Mouse (Mus musculus) lung, embryonic 15.5 days (tissue): ENCODE results near the gene Lcmt1. TPM values are rescaled to one million over a fixed set of nuclear protein-coding genes. Genes with fewer than 3 reads are reported as not detected.

Experiments
- ATAC-seq: fragments of 200-750 bp; cut with Nextera tagmentation; 2 replicates; pipeline ENCODE4 v1.8.0; 2017; ENCODE audit warnings: moderate number of reproducible peaks, borderline replicate concordance; ENCODE audit not compliant: low FRiP score, low TSS enrichment; ENCODE audit errors: extremely low read depth
- H3K27ac ChIP-seq: fragments of 300-500 bp; sonication (generic); 2 replicates; pipeline ENCODE4 v1.5.1; 2015; ENCODE audit warnings: moderate library complexity, mild to moderate bottlenecking, inconsistent platforms
- H3K27me3 ChIP-seq: fragments of 300-500 bp; sonication (generic); 2 replicates; pipeline ENCODE4 v1.6.1; 2015; ENCODE audit warnings: inconsistent platforms
- H3K36me3 ChIP-seq: fragments of 300-500 bp; sonication (generic); 2 replicates; pipeline ENCODE4 v1.6.1; 2015; ENCODE audit warnings: inconsistent platforms
- H3K4me1 ChIP-seq: fragments of 300-500 bp; sonication (generic); 2 replicates; pipeline ENCODE4 v1.6.1; 2015; ENCODE audit warnings: inconsistent platforms
- H3K4me2 ChIP-seq: fragments of 300-500 bp; sonication (generic); 2 replicates; pipeline ENCODE4 v1.6.1; 2015; ENCODE audit warnings: inconsistent platforms, mild to moderate bottlenecking, moderate library complexity
- H3K4me3 ChIP-seq: fragments of 300-500 bp; sonication (generic); 2 replicates; pipeline ENCODE4 v1.5.1; 2015; ENCODE audit warnings: mild to moderate bottlenecking, inconsistent platforms
- H3K9ac ChIP-seq: fragments of 300-500 bp; sonication (generic); 2 replicates; pipeline ENCODE4 v1.6.1; 2015; ENCODE audit warnings: inconsistent platforms
- H3K9me3 ChIP-seq: fragments of 300-500 bp; sonication (generic); 2 replicates; pipeline ENCODE4 v1.6.1; 2016; ENCODE audit warnings: inconsistent platforms
- WGBS: fragments of 180-500 bp; shearing (Covaris S2); methylation state at CpG from one replicate; pipeline ENCODE4 v1.1.7; 2015; 5-methylcytosine and 5-hydroxymethylcytosine counted together
- polyA plus RNA-seq: library from polyadenylated mRNA; unstranded; fragments of >200 nt; fragmentation: Nextera tagmentation; extraction: Ambion mirVana; gene quantifications from 2 replicates; pipeline ENCODE4 v1.2.1, GENCODE M21; 2015

The Lcmt1 gene
- polyA plus RNA-seq, 1 experiment from 2014 or later, result 48.5 TPM

- WGBS, result 58% methylated on average over 3 of the region's 3 CpGs
- ATAC-seq, result no peak
- no peak overlapping the region for H3K4me2 ChIP-seq
Measured at GRCm38 (mm10) chr7:123405619-123406018, 36.0 kb downstream of the Lcmt1 start.

GRCm38 (mm10) chr7:123406988-123407387, 37.4 kb downstream of the Lcmt1 start:
- WGBS, result 86% methylated on average over 4 of the region's 4 CpGs
- Histone ChIP-seq H3K4me2 (no peak overlapping the region), H3K9me3 (no peaks in the 10 kb centered on the region), H3K36me3 (peaks cover 3% of the 10 kb centered on the region; the same call in 1 of the 2 replicates), H3K4me3 (no peak overlapping the region), H3K4me1 (no peaks in the 10 kb centered on the region), H3K9ac (no peak overlapping the region), H3K27me3 (no peaks in the 10 kb centered on the region), H3K27ac (no peak overlapping the region)
- no peak for ATAC-seq

More at GRCm38 (mm10) chr7:123405619-123406018, 36.0 kb downstream of the Lcmt1 start:
- Histone ChIP-seq H3K27me3 (no peaks in the 10 kb centered on the region), H3K4me1 (no peaks in the 10 kb centered on the region), H3K9ac (no peak overlapping the region), H3K4me3 (no peak overlapping the region), H3K27ac (no peak overlapping the region), H3K36me3 (peaks cover 3% of the 10 kb centered on the region; the same call in 1 of the 2 replicates), H3K9me3 (no peaks in the 10 kb centered on the region)

GRCm38 (mm10) chr7:123410502-123410901, 40.9 kb downstream of the Lcmt1 start:
- Histone ChIP-seq H3K27ac (no peak overlapping the region), H3K9me3 (no peaks in the 10 kb centered on the region), H3K36me3 (no peaks in the 10 kb centered on the region), H3K4me2 (no peak overlapping the region), H3K9ac (no peak overlapping the region), H3K4me1 (no peaks in the 10 kb centered on the region), H3K4me3 (no peak overlapping the region), H3K27me3 (no peaks in the 10 kb centered on the region)
- no peak for ATAC-seq
- WGBS, result 90% methylated on average over 7 of the region's 7 CpGs

- no peaks in the 10 kb centered on the region for H3K9me3 ChIP-seq
- ATAC-seq, result no peak
- no peak overlapping the region for H3K9ac ChIP-seq
- WGBS, result 65% methylated on average over 1 of the region's 1 CpGs
- no peak overlapping the region for H3K4me3 ChIP-seq
- H3K4me2 ChIP-seq, result no peak overlapping the region
- no peak overlapping the region for H3K27ac ChIP-seq
- no peaks in the 10 kb centered on the region for H3K4me1 ChIP-seq
- no peaks in the 10 kb centered on the region for H3K36me3 ChIP-seq
- H3K27me3 ChIP-seq, result no peaks in the 10 kb centered on the region
Measured at GRCm38 (mm10) chr7:123411109-123411508, 41.5 kb downstream of the Lcmt1 start.

GRCm38 (mm10) chr7:123412143-123412542, 42.6 kb downstream of the Lcmt1 start:
- WGBS, result 81% methylated on average over 3 of the region's 3 CpGs
- H3K4me3 ChIP-seq, result no peak overlapping the region
- ATAC-seq, result no peak

GRCm38 (mm10) chr7:123416803-123417202, 47.2 kb downstream of the Lcmt1 start:
- 60% methylated on average over 4 of the region's 4 CpGs for WGBS
- no peaks in the 10 kb centered on the region for H3K4me1 ChIP-seq
- no peak overlapping the region for H3K4me2 ChIP-seq
- no peak overlapping the region for H3K4me3 ChIP-seq
- H3K27ac ChIP-seq, result no peak overlapping the region
- H3K27me3 ChIP-seq, result no peaks in the 10 kb centered on the region
- no peaks in the 10 kb centered on the region for H3K36me3 ChIP-seq
- H3K9ac ChIP-seq, result no peak overlapping the region
- ATAC-seq, result no peak
- no peaks in the 10 kb centered on the region for H3K9me3 ChIP-seq

More at GRCm38 (mm10) chr7:123412143-123412542, 42.6 kb downstream of the Lcmt1 start:
- Histone ChIP-seq H3K27ac (no peak overlapping the region), H3K9me3 (no peaks in the 10 kb centered on the region), H3K36me3 (no peaks in the 10 kb centered on the region), H3K4me1 (no peaks in the 10 kb centered on the region), H3K4me2 (no peak overlapping the region), H3K9ac (no peak overlapping the region), H3K27me3 (no peaks in the 10 kb centered on the region)

GRCm38 (mm10) chr7:123417661-123418060, 48.1 kb downstream of the Lcmt1 start:
- 92% methylated on average over 3 of the region's 3 CpGs for WGBS
- no peaks in the 10 kb centered on the region for H3K36me3 ChIP-seq
- no peak overlapping the region for H3K27ac ChIP-seq
- H3K9ac ChIP-seq, result no peak overlapping the region
- no peak overlapping the region for H3K4me3 ChIP-seq
- H3K9me3 ChIP-seq, result no peaks in the 10 kb centered on the region
- H3K4me1 ChIP-seq, result no peaks in the 10 kb centered on the region
- no peak overlapping the region for H3K4me2 ChIP-seq
- no peak for ATAC-seq
- H3K27me3 ChIP-seq, result no peaks in the 10 kb centered on the region

GRCm38 (mm10) chr7:123419984-123420383, 50.4 kb downstream of the Lcmt1 start:
- no peaks in the 10 kb centered on the region for H3K27me3 ChIP-seq
- no peak overlapping the region for H3K4me2 ChIP-seq
- WGBS, result 87% methylated on average over 4 of the region's 4 CpGs
- H3K4me1 ChIP-seq, result no peaks in the 10 kb centered on the region
- no peaks in the 10 kb centered on the region for H3K36me3 ChIP-seq
- H3K4me3 ChIP-seq, result no peak overlapping the region
- H3K9ac ChIP-seq, result no peak overlapping the region
- no peak for ATAC-seq
- no peak overlapping the region for H3K27ac ChIP-seq
- H3K9me3 ChIP-seq, result no peaks in the 10 kb centered on the region

- no peak for ATAC-seq
- Histone ChIP-seq H3K9ac (no peak overlapping the region), H3K27me3 (no peaks in the 10 kb centered on the region), H3K4me3 (no peak overlapping the region), H3K9me3 (no peaks in the 10 kb centered on the region), H3K27ac (no peak overlapping the region), H3K4me1 (no peaks in the 10 kb centered on the region), H3K4me2 (no peak overlapping the region), H3K36me3 (no peaks in the 10 kb centered on the region)
- WGBS, result 55% methylated on average over 3 of the region's 3 CpGs
Measured at GRCm38 (mm10) chr7:123421958-123422357, 52.4 kb downstream of the Lcmt1 start.

- Histone ChIP-seq H3K9me3 (no peaks in the 10 kb centered on the region), H3K4me1 (no peaks in the 10 kb centered on the region), H3K36me3 (peaks cover 3% of the 10 kb centered on the region; the same call in 1 of the 2 replicates), H3K4me3 (no peak overlapping the region), H3K27me3 (no peaks in the 10 kb centered on the region), H3K4me2 (no peak overlapping the region), H3K27ac (no peak overlapping the region), H3K9ac (no peak overlapping the region)
- WGBS, result 91% methylated on average over 6 of the region's 6 CpGs
- no peak for ATAC-seq
Measured at GRCm38 (mm10) chr7:123424281-123424680, 54.7 kb downstream of the Lcmt1 start.

GRCm38 (mm10) chr7:123425134-123425757, 55.7 kb downstream of the Lcmt1 start:
- H3K4me3 ChIP-seq, result no peak overlapping the region
- H3K36me3 ChIP-seq, result peaks cover 3% of the 10 kb centered on the region; the same call in 1 of the 2 replicates
- H3K4me1 ChIP-seq, result no peaks in the 10 kb centered on the region
- no peak overlapping the region for H3K27ac ChIP-seq
- ATAC-seq, result no peak
- whole genome bisulfite sequencing, result 81% methylated on average over 6 of the region's 6 CpGs
- no peak overlapping the region for H3K4me2 ChIP-seq
- no peaks in the 10 kb centered on the region for H3K9me3 ChIP-seq
- H3K9ac ChIP-seq, result no peak overlapping the region
- H3K27me3 ChIP-seq, result no peaks in the 10 kb centered on the region

- Histone ChIP-seq H3K27ac (no peak overlapping the region), H3K9me3 (no peaks in the 10 kb centered on the region), H3K36me3 (peaks cover 3% of the 10 kb centered on the region; the same call in 1 of the 2 replicates), H3K9ac (no peak overlapping the region), H3K4me3 (no peak overlapping the region), H3K4me1 (no peaks in the 10 kb centered on the region), H3K4me2 (no peak overlapping the region), H3K27me3 (no peaks in the 10 kb centered on the region)
- no peak for ATAC-seq
- WGBS, result 60% methylated on average over 8 of the region's 8 CpGs
Measured at GRCm38 (mm10) chr7:123429624-123430410, 60.2 kb downstream of the Lcmt1 start.
